Mouse (Mus musculus) adrenal gland, adult 8-10 months (tissue): ENCODE results near the gene Olfr1128. TPM values are rescaled to one million over a fixed set of nuclear protein-coding genes. Genes with fewer than 3 reads are reported as not detected.
"Not testable (repeated sequence)": the region's sequence is repeated elsewhere in the genome, so short reads cannot be mapped to it uniquely, and the experiment has no call there.

Source experiments
- DNase-seq: peaks from one replicate; pipeline ENCODE4 v3.0.0; 2022
- total RNA-seq, 4 experiments: library from RNA; stranded (reverse); gene quantifications; 2 replicates each; pipeline ENCODE4 v1.2.4; 2022

The Olfr1128 gene
- not detected for total RNA-seq

DNA sequence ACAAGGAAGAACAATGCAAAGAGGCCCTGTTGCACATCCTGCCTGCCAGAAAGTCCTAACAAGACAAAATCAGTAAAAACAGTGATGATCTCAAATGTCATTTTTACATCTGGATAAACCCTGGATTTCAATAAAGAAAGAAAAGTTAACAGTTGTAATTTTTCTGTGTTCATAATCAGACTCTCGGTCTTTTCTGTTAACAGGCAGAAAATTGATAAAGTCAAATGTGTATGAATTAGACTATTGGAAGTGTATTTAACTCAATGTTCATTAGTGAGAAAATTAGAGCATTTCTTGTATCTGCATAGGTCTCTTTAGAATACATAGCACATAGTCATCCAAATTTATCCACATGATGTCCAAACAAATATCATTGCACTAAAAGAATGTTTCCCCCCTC lies at the start of gene Olfr1128:
TSS of gene Olfr1128 (minus strand) at position 101 of the 400 bp plus-strand sequence.
- no peak for DNase-seq

GRCm38 (mm10) chr2:87573602-87574001 lies 28.3 kb upstream of the Olfr1128 start, which contains the start of gene Olfr1129:
Gene Olfr1129 (plus strand): TSS chr2:87573902.
- DNase-seq, result not testable (repeated sequence)

DNA sequence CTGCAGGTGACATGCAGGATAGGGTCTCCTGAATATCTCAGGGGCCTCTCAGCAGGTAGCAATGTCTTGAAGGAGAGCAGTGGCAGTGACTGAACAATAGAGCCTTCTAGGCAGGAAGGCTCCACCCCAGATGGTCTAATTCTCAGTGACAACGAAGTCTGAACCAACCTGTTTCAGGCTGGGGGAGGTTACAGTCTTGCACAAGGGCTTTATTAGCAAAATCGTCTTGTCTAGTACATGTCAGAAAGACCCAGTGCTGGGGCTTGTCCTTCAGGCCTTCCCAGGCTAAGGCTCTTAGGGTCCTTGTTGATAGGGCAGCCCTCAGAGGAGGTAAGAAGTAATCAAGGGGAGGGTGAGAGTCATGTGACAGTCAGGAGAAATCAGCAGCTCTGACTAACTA lies 10.5 kb downstream of the Olfr1128 start:
- no peak for DNase-seq

- DNase-seq, result no peak
Observed at GRCm38 (mm10) chr2:87531496-87531895, 13.8 kb downstream of the Olfr1128 start, which contains the start of gene Olfr153. Gene Olfr153 (plus strand): TSS chr2:87531796.

GRCm38 (mm10) chr2:87525899-87526616 lies 19.3 kb downstream of the Olfr1128 start:
- not testable (repeated sequence) for DNase-seq

DNA sequence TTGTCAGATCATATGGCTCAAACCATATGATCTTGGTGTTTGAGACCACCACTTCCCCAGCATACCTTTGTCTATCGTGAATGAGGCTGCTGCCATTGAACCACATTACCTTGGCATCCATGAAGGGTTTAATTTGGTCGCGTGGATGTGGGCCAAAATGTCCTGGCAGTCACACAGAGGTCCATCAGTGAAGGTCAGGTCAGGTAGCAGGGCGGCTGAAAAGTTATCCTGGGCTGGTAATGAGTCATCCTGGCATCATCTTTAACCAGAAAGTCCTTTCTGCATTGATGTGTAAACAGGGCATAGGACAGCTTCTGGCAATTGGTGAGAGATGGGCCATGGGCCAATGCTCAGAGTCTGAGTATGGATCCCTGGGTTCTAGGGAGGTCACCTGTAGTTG lies 24.7 kb downstream of the Olfr1128 start:
- no peak for DNase-seq

DNA sequence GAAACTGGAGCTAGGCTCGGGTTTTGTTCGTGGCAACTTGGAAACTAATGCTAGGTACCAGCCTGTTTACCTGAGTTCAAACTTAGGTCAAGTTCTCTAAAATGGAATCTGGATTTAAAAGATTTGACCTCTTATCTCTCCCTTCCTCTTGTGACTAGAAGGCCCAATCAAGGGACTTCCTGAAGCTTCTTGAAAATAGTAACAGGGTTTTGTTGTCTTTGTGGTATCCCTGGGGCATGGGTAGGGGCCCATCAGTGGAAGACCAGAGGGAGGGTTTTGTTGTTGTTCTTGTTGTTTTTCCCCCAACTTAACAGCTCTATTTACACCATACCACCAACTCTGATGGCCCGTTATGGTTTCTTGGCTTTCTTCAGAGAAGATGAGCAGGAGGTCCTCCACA lies 28.8 kb downstream of the Olfr1128 start:
- no peak for DNase-seq

DNA sequence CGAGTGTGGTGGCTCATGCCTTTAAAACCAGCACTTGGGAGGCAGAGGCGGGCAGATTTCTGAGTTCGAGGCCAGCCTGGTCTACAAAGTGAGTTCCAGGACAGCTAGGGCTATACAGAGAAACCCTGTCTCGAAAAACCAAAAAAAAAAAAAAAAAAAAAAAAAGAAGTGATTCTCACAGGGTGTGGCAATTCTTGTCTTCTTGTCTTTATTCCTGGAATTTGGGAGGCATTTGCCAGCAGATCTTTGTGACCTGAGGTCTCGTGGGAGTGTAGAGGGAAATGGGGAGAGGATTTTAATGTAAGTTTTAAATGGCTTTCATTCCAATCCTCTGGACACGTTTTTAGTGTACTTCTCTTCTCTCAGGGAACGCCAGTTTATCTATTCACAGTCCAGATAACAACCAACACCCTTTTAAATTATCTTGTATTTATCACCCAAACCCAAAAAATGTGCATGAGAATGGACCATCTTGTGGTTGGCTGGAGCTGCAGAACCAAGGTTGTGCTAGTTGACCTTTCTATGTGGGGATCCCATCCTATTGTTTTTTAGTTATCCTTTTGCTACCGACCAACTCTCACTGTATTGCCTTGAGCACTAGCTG lies 29.8 kb downstream of the Olfr1128 start:
- no peak for DNase-seq

DNA sequence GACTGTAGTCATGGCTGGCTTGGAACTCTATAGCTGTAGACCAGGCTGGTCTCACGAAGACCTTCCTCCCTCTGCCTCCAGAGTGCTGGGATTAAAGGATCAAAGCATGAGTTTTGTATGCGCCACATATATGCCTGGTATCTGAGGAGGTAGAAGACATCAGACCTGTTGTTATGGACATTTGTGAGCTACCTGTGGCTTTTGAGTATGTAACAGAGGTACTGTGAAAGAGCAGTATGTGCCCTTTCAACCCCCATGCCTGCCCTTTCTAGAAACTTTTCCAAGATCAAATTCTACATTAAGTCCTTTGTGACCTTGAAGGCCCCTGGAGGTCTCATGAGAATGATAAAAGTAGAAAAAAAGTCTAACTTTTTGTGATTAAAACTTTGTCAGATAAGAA lies 30.3 kb downstream of the Olfr1128 start:
- DNase-seq, result no peak

- DNase-seq, result no peak
Observed at GRCm38 (mm10) chr2:87506265-87506664, 39.1 kb downstream of the Olfr1128 start, which contains the start of gene Pramel6. Gene Pramel6 (plus strand): TSS chr2:87506565.

DNA sequence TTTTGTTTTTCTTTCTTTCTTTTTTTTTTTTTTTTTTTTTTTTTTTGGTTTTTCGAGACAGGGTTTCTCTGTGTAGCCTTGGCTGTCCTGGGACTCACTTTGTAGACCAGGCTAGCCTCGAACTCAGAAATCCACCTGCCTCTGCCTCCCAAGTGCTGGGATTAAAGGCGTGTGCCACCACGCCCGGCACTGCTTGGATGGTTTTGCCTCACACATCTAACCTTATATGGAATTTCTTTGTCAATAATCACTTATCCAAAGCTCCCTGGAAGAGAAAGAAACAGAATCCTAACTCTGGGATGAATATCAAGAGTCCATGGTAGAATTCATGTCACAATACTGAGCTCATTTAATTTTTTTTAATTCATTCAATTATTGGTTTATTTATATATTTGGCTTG lies 48.3 kb downstream of the Olfr1128 start, which contains the start of gene Pramel7:
TSS of gene Pramel7 (minus strand) at position 101 of the 400 bp plus-strand sequence.
- DNase-seq, result not testable (repeated sequence)

Other genes starting within 250 kb of the Olfr1128 start
- gene Olfr1118, start 238.0 kb downstream of the Olfr1128 start, total RNA-seq, result not detected
- gene Olfr1120, start 190.7 kb downstream of the Olfr1128 start, total RNA-seq, result not detected
- not detected for gene Olfr1121, start 175.6 kb downstream of the Olfr1128 start, total RNA-seq
- under 1 TPM in 1 of 4 experiments, not detected in 3; 0.12 TPM for gene Olfr1122, start 159.7 kb downstream of the Olfr1128 start, total RNA-seq
- not detected for gene Olfr1123, start 128.9 kb downstream of the Olfr1128 start, total RNA-seq
- gene Olfr1124, start 115.3 kb downstream of the Olfr1128 start, total RNA-seq, result not detected
- not detected for gene Olfr1126, start 91.6 kb downstream of the Olfr1128 start, total RNA-seq
- not detected for gene Pramel7, start 48.4 kb downstream of the Olfr1128 start, total RNA-seq
- not detected for gene Pramel6, start 39.0 kb downstream of the Olfr1128 start, total RNA-seq
- gene Olfr153, start 13.7 kb downstream of the Olfr1128 start, total RNA-seq, result not detected
- not detected for gene Olfr1129, start 28.4 kb upstream of the Olfr1128 start, total RNA-seq
- not detected for gene Olfr1130, start 60.7 kb upstream of the Olfr1128 start, total RNA-seq
- not detected for gene Olfr1131, start 81.6 kb upstream of the Olfr1128 start, total RNA-seq
- gene Olfr1132, start 92.0 kb upstream of the Olfr1128 start, total RNA-seq, result not detected
- not detected for gene Olfr1133, start 101.8 kb upstream of the Olfr1128 start, total RNA-seq
- not detected for gene Olfr1134, start 112.9 kb upstream of the Olfr1128 start, total RNA-seq
- not detected for gene Olfr1135, start 128.1 kb upstream of the Olfr1128 start, total RNA-seq
- gene Olfr1136, start 148.4 kb upstream of the Olfr1128 start, total RNA-seq, result not detected
- gene Olfr1137, start 167.6 kb upstream of the Olfr1128 start, total RNA-seq, result not detected
- not detected for gene Olfr1138, start 194.4 kb upstream of the Olfr1128 start, total RNA-seq
- not detected for gene Olfr1140, start 198.2 kb upstream of the Olfr1128 start, total RNA-seq
- not detected for gene Olfr1141, start 208.4 kb upstream of the Olfr1128 start, total RNA-seq
- not detected for gene Olfr152, start 233.9 kb upstream of the Olfr1128 start, total RNA-seq